Mouse (Mus musculus) cerebellum, adult 18-20 months (tissue): ENCODE data around the gene Sept9.

Experiments
- DNase-seq, 2 experiments: peaks; one replicate each; pipeline ENCODE4 v3.0.0; 2021

Gene Sept9

DNA sequence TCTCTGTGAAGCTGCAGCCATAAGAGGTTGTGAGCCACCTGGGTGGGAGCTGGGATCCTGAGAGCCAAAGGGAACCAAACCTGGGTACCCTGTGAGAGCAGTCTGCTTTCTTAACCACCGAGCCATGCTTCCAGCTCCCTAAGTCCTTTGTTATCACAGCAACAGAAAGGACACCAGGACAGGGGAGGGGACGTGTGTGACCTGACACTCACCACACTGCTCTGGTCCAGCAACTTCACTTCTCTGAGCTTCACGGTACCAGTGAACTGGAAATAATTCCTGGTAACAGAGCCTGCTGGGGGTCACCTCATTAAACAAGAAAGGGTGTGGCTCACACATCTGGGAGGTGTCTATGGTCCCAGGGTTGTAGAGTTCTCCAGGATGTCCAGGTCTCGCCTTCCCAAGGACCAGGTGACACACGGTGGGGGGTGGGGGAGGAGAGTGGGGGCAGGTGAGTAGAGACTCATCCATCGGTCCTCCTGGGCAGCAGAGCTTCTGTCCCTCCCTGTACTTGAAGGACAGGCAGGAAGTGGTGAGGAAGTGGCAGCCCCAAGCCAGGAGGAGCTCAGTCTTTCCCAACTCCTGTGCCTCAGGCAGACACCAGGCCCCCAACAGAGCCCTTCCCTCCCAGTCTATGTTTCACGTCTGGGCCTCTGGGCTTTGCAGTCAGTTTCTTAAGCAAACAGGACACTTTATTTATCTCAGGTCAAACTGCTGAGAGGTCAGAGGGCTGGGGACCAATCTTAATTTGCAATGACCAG, 191.5 kb downstream of the Sept9 start:
- no peak for DNase-seq

DNA sequence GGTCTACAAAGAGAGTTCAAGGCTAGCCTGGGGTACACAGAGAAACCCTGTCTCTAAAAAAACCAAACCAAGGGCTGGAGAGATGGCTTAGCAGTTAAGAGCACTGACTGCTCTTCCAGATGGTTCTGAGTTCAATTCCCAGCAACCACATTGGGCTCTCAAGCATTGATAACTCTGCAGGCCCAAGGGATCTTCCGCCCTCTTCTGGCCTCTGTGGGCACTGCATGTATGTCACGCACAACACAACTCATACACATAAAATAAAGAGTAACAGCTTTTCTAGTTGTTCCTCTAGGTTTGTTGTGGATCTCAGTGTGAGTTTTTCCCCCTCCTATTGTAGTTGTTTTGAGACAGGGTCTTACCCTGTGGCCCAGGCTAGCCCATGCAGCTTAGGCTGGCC, 192.8 kb downstream of the Sept9 start:
- DNase-seq: no peak

DNA sequence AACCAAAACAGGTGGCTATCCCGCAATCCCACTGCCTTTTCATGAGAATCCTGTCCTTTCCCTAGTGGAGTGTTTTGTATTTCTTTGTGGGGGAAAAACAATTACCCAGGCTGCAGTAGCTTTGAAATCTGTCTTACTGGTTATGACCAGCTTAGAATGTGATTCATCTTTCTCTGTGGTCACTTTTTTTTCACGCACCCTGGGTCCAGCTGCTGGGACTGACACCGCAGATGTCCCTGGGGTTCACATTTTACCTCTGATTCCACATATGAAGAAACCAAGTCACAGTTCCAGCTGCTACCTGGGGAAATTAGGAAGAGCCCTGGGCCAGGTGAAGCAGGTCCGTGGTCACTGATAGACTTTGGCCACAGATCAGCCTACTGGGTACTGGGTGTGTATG, 194.3 kb downstream of the Sept9 start:
- no peak for DNase-seq

DNA sequence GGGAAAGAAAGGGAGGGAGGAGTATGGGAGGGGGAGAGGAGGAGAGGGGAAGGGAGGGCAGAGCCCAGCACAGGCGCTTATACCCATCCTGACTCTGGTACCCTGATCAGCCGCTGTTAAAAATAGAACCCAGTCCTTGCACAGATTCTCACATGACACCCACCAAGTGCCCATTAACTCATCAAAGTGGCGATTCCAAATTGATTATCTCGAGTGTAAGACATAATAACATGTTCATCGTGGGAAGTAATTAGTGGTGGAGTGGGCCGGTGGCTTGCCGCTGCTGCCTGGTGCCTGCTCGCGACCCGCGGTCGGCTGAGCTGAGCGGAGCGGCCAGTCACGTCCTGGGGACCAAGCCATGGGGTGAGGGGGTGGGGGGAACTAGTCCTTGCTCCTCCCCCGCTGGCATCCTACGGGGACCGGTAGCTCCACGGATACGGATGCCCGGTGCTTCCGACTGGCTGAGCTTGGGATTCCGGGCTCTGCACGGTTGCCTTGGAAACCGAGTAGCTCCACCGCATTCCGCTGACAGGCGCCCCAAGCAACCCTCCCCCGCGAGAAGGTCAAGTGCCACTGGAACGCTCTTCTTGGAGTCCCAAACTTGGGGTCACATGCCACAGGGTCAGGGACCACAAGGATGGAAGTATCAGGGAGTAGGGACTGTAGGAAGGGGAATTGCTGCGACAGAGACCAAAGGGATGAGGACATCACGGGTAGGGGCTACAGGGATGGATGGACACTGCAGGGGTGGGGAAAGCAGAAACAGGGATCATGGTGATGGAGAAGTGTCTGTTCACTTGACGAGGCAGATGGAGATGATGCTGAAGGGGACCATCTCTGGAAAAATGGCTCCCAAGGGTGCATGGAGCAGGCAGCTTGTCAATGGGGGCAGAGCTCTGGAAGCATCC, 195.0 kb downstream of the Sept9 start:
- DNase-seq: peak; percentile 53 to 54

DNA sequence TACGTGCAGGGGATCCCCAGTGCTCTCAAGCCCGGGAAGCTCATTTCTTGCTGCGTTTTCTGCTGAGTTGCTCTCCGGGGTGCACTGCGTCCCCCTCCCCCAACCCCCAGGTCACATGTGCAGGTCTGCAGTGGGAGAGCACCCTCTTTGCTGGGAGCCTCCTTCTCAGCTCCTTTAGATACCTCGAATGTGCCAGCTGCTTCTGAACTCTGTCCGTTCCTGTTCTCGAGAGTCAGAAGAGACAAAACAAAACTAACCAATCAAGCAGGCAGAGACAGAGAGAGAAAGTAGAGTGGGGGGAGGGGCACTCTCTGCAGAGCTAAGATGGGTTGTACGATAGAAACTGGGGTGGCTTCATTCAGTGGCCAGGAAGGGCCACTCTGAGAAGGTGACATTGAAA, 195.8 kb downstream of the Sept9 start:
- DNase-seq: no peak

DNA sequence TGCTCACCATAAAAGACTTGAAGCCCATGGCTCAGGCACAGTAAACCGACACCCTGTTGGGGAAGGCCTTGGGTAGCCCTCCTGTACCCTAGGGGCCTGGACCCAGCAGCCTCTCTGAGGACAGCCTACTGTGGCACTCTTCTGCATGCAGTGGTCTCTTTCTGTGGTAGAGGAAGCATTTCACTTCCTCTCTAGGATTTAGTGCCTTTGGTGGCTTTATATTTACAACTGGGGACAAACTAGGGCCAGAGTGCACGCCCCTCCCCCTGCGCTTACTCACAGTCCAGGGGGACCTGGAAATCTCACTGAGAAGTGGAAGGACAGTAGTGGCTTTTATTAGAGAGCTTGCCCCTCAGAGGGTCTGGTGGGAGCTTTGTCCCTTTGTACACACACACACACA, 197.5 kb downstream of the Sept9 start:
- no peak for DNase-seq

DNA sequence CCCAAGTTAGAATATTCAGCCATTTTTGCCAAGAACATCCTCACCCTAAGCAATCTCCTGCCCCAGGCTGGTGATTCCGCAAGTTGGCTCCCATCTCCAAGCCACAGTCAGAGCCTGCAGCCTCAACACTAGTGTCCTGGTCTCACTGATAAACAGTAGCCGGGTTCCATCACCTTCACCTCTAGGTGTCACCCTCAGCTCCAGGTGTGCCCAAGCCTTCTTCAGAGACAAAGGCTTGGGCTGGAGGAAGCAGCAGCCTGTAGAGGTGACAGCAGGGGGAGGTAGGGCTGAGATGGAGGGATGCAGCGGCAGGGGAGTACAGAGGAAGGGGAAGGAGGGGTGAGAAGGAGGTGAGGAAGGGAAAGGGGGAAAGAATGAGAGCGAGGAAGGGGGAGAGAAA, 198.3 kb downstream of the Sept9 start:
- DNase-seq: peak; percentile 68 to 77

DNA sequence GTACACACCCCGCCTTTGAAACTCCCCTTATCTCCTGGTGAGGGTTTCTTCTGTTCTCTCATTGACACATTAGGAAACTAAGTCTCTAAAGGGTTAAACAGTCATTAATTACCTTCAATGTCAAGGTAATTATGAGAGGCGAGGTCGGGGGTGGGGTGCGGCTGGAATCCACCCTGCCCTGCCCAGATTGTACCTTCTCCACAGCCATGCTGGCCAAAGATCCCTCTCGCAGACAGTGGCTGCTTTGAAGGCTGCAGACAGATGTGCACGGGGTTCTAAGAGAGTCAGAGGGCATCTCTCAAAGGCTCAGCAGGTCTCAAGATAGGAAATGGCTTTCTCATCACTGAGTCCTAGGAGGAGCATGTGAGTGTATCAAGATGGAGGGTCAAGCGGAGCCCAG, 198.7 kb downstream of the Sept9 start:
- no peak for DNase-seq

DNA sequence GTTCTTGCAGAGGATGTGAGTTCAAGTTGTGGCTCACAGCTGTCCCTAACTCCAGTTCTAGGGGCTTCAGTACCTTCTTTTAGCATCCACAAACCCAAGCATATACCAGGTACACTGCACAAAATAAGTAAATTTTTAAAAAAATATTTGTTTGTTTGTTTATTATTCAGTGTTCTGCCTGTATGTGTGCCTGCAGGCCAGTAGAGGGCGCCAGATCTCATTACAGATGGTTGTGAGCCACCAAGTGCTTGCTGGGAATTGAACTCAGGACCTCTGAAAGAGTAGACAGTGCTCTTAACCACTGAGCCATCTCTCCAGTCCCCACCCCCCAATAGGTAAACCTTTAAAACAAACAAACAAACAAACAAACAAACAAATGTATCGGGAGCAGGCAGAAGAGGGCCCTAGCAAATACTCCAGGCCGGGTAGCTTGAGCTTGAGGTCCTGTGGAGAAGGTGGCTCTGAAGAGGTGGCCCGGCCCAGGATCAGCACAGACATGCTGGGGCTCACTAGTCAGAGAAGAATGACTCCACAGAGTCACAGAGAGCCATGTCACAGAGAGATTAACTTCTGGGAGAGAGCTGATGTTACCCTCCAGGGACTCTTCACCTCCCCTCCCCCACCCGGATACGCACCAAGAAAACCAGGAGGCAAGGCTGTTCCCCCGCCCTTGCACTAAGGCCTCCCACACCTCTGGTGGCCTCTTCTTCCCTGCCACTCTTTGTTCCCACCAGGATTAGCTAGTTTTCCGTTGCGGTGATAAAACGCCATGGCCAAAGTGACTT, 202.3 kb downstream of the Sept9 start:
- no peak for DNase-seq

DNA sequence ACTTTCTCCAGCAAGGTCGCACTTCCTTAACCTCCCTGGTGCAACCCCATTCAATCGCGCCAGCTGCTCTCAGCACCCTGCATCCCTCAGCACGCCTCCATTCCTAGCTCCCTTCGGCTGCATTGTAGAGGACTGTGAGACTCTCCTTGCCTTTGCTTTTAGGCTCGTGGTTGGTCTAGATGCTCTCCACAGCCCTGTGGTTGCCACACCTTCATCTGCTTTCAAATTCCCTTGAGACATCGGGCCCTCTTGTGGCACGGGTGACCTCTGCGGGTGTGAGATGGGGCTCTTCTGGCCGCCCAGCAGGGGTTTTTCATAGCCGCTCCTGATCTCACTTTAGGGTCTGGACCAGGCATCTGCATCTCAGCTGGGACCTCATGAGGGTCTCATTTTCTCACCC, 203.1 kb downstream of the Sept9 start:
- no peak for DNase-seq

DNA sequence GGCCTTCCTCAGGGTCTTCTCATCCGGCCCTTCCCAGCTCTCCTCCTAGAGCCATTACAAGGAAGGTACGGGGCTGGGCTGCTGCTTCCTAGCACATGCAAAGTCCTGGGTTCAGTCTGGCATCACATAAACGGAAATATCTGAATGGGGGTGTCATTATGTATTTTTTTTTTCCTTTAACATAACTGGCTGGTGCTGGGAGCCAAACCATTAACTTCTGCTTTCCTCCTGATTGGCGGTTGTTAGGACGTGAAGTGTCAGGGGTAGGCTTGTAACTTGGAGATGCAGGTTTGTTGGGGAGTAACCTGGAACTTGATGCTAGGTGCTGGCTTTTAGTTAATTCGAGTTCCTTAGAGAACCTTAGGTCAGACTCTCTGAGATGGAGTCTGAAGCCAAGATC, 203.6 kb downstream of the Sept9 start:
- DNase-seq: no peak

DNA sequence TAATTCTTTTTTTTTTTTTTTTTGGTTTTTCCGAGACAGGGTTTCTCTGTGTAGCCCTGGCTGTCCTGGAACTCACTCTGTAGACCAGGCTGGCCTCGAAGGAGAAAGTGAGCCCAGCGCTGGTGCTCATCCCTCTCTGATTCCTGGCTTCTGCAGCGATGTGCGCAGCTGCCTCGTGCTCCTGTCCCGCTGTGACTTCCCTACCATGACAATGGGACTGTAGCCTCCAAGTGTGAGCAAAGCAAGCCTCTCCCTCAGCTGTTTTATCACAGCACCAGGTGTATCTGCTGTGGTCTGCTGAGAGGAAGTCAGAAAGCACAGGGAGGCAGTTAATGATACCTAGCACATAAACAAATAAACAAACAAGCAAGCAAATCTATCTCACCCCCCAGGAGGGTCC, 204.3 kb downstream of the Sept9 start:
- no peak for DNase-seq

DNA sequence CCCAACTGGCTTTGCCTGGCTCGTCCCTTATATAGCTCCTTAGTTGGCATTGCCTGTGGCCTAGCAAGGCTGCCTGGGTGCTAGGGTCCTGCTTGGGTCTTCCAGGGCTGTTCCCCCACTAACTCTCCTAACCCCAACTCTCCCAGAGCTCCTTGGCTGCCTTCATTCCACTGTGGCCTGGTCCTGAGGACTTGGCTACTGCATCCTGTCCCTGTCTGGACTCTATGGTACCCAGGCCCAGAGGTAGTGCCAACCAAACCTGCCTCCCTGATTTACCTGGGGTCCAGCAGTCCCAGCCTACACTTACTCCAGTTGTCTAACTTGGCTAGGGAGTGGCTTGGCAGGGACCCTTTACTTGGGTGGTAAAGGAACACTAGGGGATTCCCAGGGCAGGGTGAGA, 207.2 kb downstream of the Sept9 start:
- no peak for DNase-seq

DNA sequence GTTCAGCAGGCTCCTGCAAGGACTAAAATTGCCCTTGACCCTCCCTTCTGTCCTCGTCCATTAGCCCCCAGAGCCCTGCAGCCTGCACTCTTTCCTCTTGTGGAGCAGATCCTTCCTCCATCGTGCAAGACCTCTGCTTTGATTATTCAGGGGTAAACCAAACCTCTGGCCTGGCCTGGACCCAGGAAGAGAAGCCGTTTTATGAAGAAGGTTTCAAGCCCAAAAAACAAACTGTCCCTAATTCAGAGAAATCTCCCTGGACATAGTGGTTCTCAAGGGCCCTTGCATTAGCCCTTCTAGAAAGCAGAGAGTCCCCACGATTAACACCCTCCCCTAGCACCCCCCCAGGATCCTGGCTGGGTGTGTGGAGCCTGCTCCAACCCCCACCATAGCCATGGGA, 207.7 kb downstream of the Sept9 start:
- no peak for DNase-seq

DNA sequence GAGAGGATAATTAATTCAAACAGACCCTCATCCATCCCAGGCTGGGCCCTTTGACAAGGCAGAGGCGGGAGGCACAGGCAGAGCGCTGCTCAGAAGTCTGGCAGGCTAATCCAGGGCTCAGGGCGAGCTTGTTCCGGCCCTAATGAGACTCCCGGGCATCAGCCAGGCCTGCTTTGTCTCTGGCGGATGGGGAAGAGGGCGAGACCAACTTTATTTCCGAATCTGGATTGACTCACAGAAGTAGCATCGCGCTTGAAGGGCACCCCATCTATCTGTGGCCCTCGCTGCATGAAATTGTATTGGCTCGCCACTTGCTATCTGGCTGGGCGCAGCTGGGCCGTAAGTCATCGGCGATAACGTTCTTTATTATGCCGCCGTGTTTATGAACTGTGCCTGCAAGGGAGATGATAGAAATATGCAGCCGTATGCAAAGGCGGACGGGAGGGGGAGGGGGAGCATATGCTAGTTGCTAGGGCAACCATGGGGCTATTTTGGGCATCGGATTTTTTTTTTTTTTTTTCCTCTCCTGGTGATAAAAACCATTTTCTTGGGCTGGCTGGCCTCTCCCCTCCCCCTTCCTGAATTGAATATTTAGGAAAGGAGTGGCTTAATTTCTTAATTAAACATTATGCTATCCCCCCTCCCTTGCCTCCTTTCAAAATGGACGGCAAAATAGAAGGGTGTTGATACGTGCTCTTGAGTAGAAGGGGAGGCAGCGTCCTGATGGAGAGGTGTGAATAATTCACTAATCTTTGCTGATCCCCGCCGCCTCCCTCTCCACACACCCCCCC, 208.4 kb downstream of the Sept9 start:
- peak; percentile 67 to 68 for DNase-seq

DNA sequence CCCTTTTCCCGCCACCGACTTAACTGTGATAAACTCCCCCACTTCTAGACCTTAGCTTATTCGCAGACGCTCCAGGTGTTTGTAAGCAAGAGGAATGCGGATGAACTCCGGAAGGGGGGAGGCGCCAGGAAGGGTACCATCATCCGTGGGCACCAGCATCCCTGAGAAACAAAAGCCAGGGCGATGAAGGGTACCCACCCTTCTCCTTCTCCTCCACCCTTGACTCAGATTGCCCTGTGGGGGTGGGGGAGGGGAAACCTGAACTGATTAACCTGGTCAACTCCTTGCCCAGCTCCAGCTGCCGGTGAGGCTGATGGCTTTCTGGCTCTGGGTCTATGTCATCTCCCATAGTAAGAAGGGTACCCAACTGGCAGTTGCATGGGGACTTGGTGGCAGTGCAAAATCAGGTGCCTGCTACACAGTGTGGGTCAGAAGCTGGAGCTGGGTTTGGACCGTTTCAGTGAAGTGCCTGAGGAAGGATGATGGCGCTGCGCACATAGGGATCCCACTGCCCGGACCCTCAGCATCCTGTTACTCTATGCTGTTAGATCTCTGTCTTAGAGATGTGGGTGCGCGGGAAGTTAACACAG, 209.1 kb downstream of the Sept9 start:
- no peak for DNase-seq

DNA sequence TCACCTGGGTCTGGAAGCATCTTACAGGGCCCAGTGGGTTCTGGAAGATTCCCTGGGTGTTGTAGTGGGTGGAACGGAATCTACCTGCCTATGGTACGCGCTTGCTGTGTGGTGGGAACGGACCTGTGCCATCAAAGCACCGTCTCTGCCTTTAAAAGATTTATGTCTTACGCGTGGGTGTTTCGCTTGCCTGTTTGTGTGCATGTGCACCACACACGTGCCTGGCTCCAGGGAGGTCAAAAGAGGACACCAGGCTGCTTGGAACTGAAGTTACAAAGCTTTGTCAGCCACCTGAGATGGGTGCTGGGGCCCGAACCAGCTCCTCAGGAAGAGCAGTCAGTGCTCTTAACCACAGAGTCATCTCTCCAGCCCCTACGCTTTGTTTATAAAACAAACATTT, 209.9 kb downstream of the Sept9 start:
- no peak for DNase-seq

DNA sequence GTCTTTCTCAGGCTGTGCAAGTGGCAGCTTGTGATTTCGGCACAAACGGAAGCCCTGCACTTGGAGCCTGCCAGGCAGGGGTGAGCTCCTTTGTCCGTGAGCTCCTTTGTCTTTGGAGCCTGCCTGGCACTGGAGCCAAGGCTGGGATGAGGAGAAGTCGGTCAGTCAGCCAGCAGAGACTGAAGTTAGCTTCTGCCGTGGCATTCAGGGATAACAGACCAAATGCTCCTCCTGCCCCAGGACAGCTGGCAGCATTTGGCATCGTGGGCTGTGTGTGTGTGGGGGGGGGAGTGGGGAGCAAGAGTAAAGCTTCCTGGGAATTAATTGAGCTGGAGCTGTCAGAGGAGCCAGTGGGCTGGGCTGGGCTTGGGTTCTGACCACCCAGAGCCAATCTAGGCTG, 210.6 kb downstream of the Sept9 start:
- DNase-seq: peak; percentile 47 to 59

DNA sequence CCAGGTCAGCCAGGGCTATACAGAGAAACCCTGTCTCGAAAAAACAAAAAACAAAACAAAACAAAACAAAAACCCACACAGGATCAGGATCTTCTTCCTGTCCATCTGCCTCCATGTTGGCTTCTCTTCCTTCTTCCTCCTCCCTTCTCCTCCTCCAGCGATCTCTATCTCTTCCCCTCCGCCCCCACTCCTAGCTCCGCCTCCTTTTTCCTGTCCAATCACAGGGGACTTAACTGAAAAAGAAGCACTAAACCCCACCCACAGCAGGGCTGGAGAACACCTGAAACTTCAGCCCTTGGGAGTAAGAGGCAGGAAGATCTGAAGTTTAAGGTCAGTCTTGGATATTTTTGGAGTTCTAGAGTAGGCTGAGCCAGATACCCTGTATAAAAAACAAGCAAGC, 212.2 kb downstream of the Sept9 start:
- DNase-seq: no peak
